ENCODE assay signal across 12 mouse cellular contexts in genomic region chr10:39121412-39121811, GRCm38 (mm10). TPM values are rescaled to one million over a fixed set of nuclear protein-coding genes. Genes with fewer than 3 reads are reported as not detected.
DNase-seq lines count a peak whose midpoint lies in the region; ATAC-seq and TF ChIP-seq lines count a peak whose summit lies in the region.
"Had no signal": no experiment of that assay in that cellular context is flagged by ENCODE, and none has a peak within 500 bp of the region (broad histone marks: within the 10 kb centered on the region; RNA-seq: fewer than 3 reads in every experiment).

No protein-coding gene starts in this region.

- H3K4me3 ChIP-seq in forebrain, embryonic 15.5 days = no peak overlapping the region
- H3K4me3 ChIP-seq in forebrain, embryonic 10.5 days = no peak overlapping the region
- no peak overlapping the region for H3K4me3 ChIP-seq in liver, postnatal 0 days (ENCODE audit: low read depth, low read length)

- no peaks in the 10 kb centered on the region for H3K27me3 ChIP-seq in forebrain, embryonic 15.5 days
- no peaks in the 10 kb centered on the region for H3K27me3 ChIP-seq in forebrain, embryonic 10.5 days (ENCODE audit: poor library complexity, severe bottlenecking)
- no peaks in the 10 kb centered on the region for H3K27me3 ChIP-seq in liver, postnatal 0 days (ENCODE audit: insufficient read depth, low read length)

- no peak overlapping the region for H3K9ac ChIP-seq in forebrain, embryonic 15.5 days (replicated peaks)
- no peak overlapping the region for H3K9ac ChIP-seq in liver, postnatal 0 days (replicated peaks)

- H3K4me1 ChIP-seq in forebrain, embryonic 15.5 days = no peaks in the 10 kb centered on the region
- H3K4me1 ChIP-seq in forebrain, embryonic 10.5 days = peaks cover 4% of the 10 kb centered on the region
- no peaks in the 10 kb centered on the region for H3K4me1 ChIP-seq in liver, postnatal 0 days (ENCODE audit: insufficient read depth)

- no peak overlapping the region for H3K4me2 ChIP-seq in forebrain, embryonic 15.5 days (replicated peaks)
- no peak overlapping the region for H3K4me2 ChIP-seq in liver, postnatal 0 days (ENCODE audit: low read depth, low read length)

- 37% methylated on average over 4 of the region's 4 CpGs for WGBS in forebrain, embryonic 15.5 days
- WGBS in forebrain, embryonic 10.5 days = 45% methylated on average over 4 of the region's 4 CpGs
- WGBS in liver, postnatal 0 days (ENCODE audit: insufficient replicate concordance) = 22% methylated on average over 4 of the region's 4 CpGs

- no peak for TF ChIP-seq EP300 in liver, postnatal 0 days (IDR thresholded peaks at IDR 0.05; ENCODE audit: low read depth)

- peak; percentile 37 for TF ChIP-seq CTCF in liver, postnatal 0 days (IDR thresholded peaks at IDR 0.05; ENCODE audit: low read depth)

- no peaks in the 10 kb centered on the region for H3K9me3 ChIP-seq in forebrain, embryonic 15.5 days
- H3K9me3 ChIP-seq in forebrain, embryonic 10.5 days = no peaks in the 10 kb centered on the region
- no peaks in the 10 kb centered on the region for H3K9me3 ChIP-seq in liver, postnatal 0 days (ENCODE audit: low read length)

- no peak for DNase-seq in forebrain, embryonic 10.5 days (ENCODE audit: extremely low spot score, low spot score)
- no peak for DNase-seq in liver, postnatal 0 days
- DNase-seq in liver (no peak), MN1 (ENCODE audit: low spot score) (peak; percentile 63)
- no peak for DNase-seq in urinary bladder, adult 18-20 months (ENCODE audit: low spot score in 2 of 2)
- DNase-seq in lung, postnatal 10 days = no peak
- DNase-seq: cerebellum, adult 18-20 months; lung, adult 2 months had no signal

- H3K27ac ChIP-seq in forebrain, embryonic 15.5 days (replicated peaks) = no peak overlapping the region
- no peak overlapping the region for H3K27ac ChIP-seq in forebrain, embryonic 10.5 days
- H3K27ac ChIP-seq in liver, postnatal 0 days (ENCODE audit: low read depth) = no peak overlapping the region

- H3K36me3 ChIP-seq in forebrain, embryonic 15.5 days = no peaks in the 10 kb centered on the region
- no peaks in the 10 kb centered on the region for H3K36me3 ChIP-seq in forebrain, embryonic 10.5 days (replicated peaks)
- H3K36me3 ChIP-seq in liver, postnatal 0 days (replicated peaks; ENCODE audit: insufficient read depth, low read length) = no peaks in the 10 kb centered on the region

- 0 out of 2 replicates have a peak, but pooled peaks have one; percentile 46 for ATAC-seq in forebrain, embryonic 15.5 days (replicated peaks)
- ATAC-seq in liver, postnatal 0 days = no peak
- peak; percentile 87 for ATAC-seq in megakaryocyte progenitor cell, adult 5-6 weeks (replicated peaks; ENCODE audit: poor library complexity)
- ATAC-seq: inflammation-experienced regulatory T-cells, adult 6 months had no signal

RNA-seq across cellular contexts. Expression of gene Fam229b, which starts 12.3 kb away (rescaled TPM):
- 26.0 and 29.4 TPM in 2 replicates for polyA plus RNA-seq in forebrain, embryonic 15.5 days (2015; fragmentation: Nextera tagmentation; extraction: Ambion mirVana)
- polyA plus RNA-seq in forebrain, embryonic 10.5 days (2016; fragmentation: Nextera tagmentation; extraction: Ambion mirVana) = 13.0 and 14.3 TPM in 2 replicates
- polyA plus RNA-seq in liver, postnatal 0 days (2015; fragmentation: Nextera tagmentation; extraction: Ambion mirVana) = 1.3 and 1.9 TPM in 2 replicates
- 0.83 and 3.3 TPM in 2 replicates for total RNA-seq in megakaryocyte progenitor cell, adult 5-6 weeks (2015)
- total RNA-seq in megakaryocyte progenitor cell, adult 5-6 weeks (2017) = 1.8 TPM in 1 of 2 replicates, not detected in the other

RNA-seq across cellular contexts. Expression of gene Tube1, which starts 12.4 kb away (rescaled TPM):
- 10.2 and 11.1 TPM in 2 replicates for polyA plus RNA-seq in forebrain, embryonic 15.5 days (2015; fragmentation: Nextera tagmentation; extraction: Ambion mirVana)
- 25.4 and 29.2 TPM in 2 replicates for polyA plus RNA-seq in forebrain, embryonic 10.5 days (2016; fragmentation: Nextera tagmentation; extraction: Ambion mirVana)
- polyA plus RNA-seq in liver, postnatal 0 days (2015; fragmentation: Nextera tagmentation; extraction: Ambion mirVana) = 2.1 and 2.2 TPM in 2 replicates
- 10.8 and 15.2 TPM in 2 replicates for total RNA-seq in megakaryocyte progenitor cell, adult 5-6 weeks (2015)
- total RNA-seq in megakaryocyte progenitor cell, adult 5-6 weeks (2017) = 14.1 and 19.2 TPM in 2 replicates

RNA-seq across cellular contexts. Expression of gene Ccn6, which starts 42.2 kb away (rescaled TPM):
- polyA plus RNA-seq in forebrain, embryonic 15.5 days (2015; fragmentation: Nextera tagmentation; extraction: Ambion mirVana) = 0.13 and 0.52 TPM in 2 replicates
- polyA plus RNA-seq in forebrain, embryonic 10.5 days (2016; fragmentation: Nextera tagmentation; extraction: Ambion mirVana) = 0.17 and 0.22 TPM in 2 replicates
- not detected in 2 replicates for polyA plus RNA-seq in liver, postnatal 0 days (2015; fragmentation: Nextera tagmentation; extraction: Ambion mirVana)
- total RNA-seq in megakaryocyte progenitor cell, adult 5-6 weeks (2015) = not detected in 2 replicates
- total RNA-seq in megakaryocyte progenitor cell, adult 5-6 weeks (2017) = not detected in 2 replicates
- polyA plus RNA-seq: gonadal fat pad, adult 2 months had no signal
